Comparison of ENCODE assay signal across 11 mouse cellular contexts in the genomic region with DNA sequence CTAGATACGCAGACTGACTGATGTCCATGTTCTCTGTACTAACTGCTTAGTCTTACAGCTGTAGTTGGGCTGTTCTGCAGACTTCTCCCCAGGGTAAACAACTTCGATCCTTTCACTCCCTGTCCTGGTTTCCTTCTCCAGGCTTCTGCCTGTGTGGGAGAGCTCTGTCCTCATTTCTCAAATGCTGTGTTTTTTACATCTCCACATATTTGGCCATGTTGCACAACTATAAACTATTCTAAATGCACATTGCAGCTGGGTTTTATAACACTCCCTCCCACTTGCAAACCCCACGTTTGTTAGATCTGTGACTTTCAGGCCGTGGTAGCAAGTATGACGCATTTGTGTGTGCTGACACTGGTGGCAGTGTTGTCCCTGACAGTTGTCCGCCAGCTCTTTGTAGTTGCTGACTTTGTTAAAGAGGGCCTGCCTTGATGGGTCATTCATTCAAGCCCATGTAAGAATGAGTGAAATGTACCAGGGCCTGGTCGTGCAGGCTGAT. TPM values are rescaled to one million over a fixed set of nuclear protein-coding genes. Genes with fewer than 3 reads are reported as not detected.
DNase-seq lines count a peak whose midpoint lies in the region; TF ChIP-seq lines count a peak whose summit lies in the region.
"Had no signal": no experiment of that assay in that cellular context is flagged by ENCODE, and none has a peak within 500 bp of the region (broad histone marks: within the 10 kb centered on the region; RNA-seq: fewer than 3 reads in every experiment).

No protein-coding gene starts in this region.

- no peak for TF ChIP-seq CTCF in cortical plate, adult 2 months (IDR thresholded peaks at IDR 0.05; ENCODE audit: extremely low read depth, insufficient read depth, low read length)

- intact Hi-C loops in left cerebral cortex, postnatal 25 days (cut with DNase I): no loop called here

- WGBS in midbrain, embryonic 10.5 days: 78% methylated on average over 7 of the region's 7 CpGs

- no peak for TF ChIP-seq POLR2A in cortical plate, adult 2 months (IDR thresholded peaks at IDR 0.05; ENCODE audit: extremely low read depth, insufficient read depth, low read length)

- H3K4me3 ChIP-seq in cortical plate, adult 2 months (ENCODE audit: insufficient read depth, low read length): no peak overlapping the region
- H3K4me3 ChIP-seq in midbrain, embryonic 10.5 days: no peak overlapping the region

- DNase-seq in frontal cortex, adult 2 months (ENCODE audit: extremely low spot score in 1 of 2, low spot score in 1 of 2): peak; percentile 78 to 81
- no peak for DNase-seq in frontal cortex, postnatal 25 days (ENCODE audit: low spot score in 2 of 2)
- DNase-seq in layer of hippocampus, adult 8-10 months (ENCODE audit: low spot score in 2 of 2): peak; percentile 29 to 50
- no peak for DNase-seq in layer of hippocampus, postnatal 14 days (ENCODE audit: low spot score in 2 of 2)
- DNase-seq in left cerebral cortex, postnatal 25 days (ENCODE audit: low spot score in 2 of 2): peak; percentile 56 to 94
- DNase-seq in urinary bladder, postnatal 14 days (ENCODE audit: low spot score): no peak
- DNase-seq in midbrain, embryonic 10.5 days (ENCODE audit: low spot score): no peak
- DNase-seq: kidney, adult 11 months had no signal

- no peaks in the 10 kb centered on the region for H3K27me3 ChIP-seq in midbrain, embryonic 10.5 days (ENCODE audit: low read depth, poor library complexity, severe bottlenecking)
- H3K27me3 ChIP-seq: Patski had no signal

- H3K36me3 ChIP-seq in midbrain, embryonic 10.5 days: peaks cover 27% of the 10 kb centered on the region

- no peaks in the 10 kb centered on the region; the same call in 1 of the 2 replicates for H3K4me1 ChIP-seq in cortical plate, adult 2 months (ENCODE audit: control insufficient read depth, insufficient read depth, low read length)
- H3K4me1 ChIP-seq in midbrain, embryonic 10.5 days: no peaks in the 10 kb centered on the region

- H3K9me3 ChIP-seq in midbrain, embryonic 10.5 days (replicated peaks): no peaks in the 10 kb centered on the region

- H3K27ac ChIP-seq in cortical plate, adult 2 months (ENCODE audit: insufficient read depth, low read length): peak overlapping the region; percentile 9; the same call in 1 of the 2 replicates
- no peak overlapping the region for H3K27ac ChIP-seq in midbrain, embryonic 10.5 days (replicated peaks)

RNA-seq across cellular contexts. Expression of gene Ift122, which starts 10.1 kb away (rescaled TPM):
- polyA plus RNA-seq in frontal cortex, adult 2 months (2012; rRNA removed): 30.1 and 31.2 TPM in 2 replicates
- 10 to 100 TPM; 26.3 to 37.8 (median 30.0) TPM for total RNA-seq in layer of hippocampus, adult 8-10 months (2022)
- total RNA-seq in layer of hippocampus, postnatal 14 days (2021): 10 to 100 TPM; 23.8 to 24.7 TPM
- polyA plus RNA-seq in cortical plate, adult 2 months (2012; rRNA removed): 31.2 and 34.7 TPM in 2 replicates
- total RNA-seq in left cerebral cortex, postnatal 25 days (2021): 10 to 100 TPM; 30.0 to 30.9 TPM
- polyA plus RNA-seq in midbrain, embryonic 10.5 days (2016; fragmentation: Nextera tagmentation; extraction: Ambion mirVana): 26.8 and 29.6 TPM in 2 replicates

RNA-seq across cellular contexts. Expression of gene Mbd4, which starts 10.2 kb away (rescaled TPM):
- 9.2 and 9.6 TPM in 2 replicates for polyA plus RNA-seq in frontal cortex, adult 2 months (2012; rRNA removed)
- total RNA-seq in layer of hippocampus, adult 8-10 months (2022): 1 to 10 TPM; 5.7 to 7.3 (median 6.6) TPM
- total RNA-seq in layer of hippocampus, postnatal 14 days (2021): 1 to 10 TPM; 5.0 to 5.8 TPM
- polyA plus RNA-seq in cortical plate, adult 2 months (2012; rRNA removed): 9.5 and 10.1 TPM in 2 replicates
- total RNA-seq in left cerebral cortex, postnatal 25 days (2021): 1 to 10 TPM; 8.1 to 9.1 TPM
- polyA plus RNA-seq in midbrain, embryonic 10.5 days (2016; fragmentation: Nextera tagmentation; extraction: Ambion mirVana): 29.6 and 32.3 TPM in 2 replicates

RNA-seq across cellular contexts. Expression of gene Efcab12, which starts 25.2 kb away (rescaled TPM):
- 5.4 and 5.5 TPM in 2 replicates for polyA plus RNA-seq in frontal cortex, adult 2 months (2012; rRNA removed)
- 1 to 10 TPM; 4.3 to 5.7 (median 5.4) TPM for total RNA-seq in layer of hippocampus, adult 8-10 months (2022)
- 1 to 10 TPM; 2.9 to 4.0 TPM for total RNA-seq in layer of hippocampus, postnatal 14 days (2021)
- polyA plus RNA-seq in cortical plate, adult 2 months (2012; rRNA removed): 7.1 and 7.9 TPM in 2 replicates
- total RNA-seq in left cerebral cortex, postnatal 25 days (2021): 1 to 10 TPM; 3.6 to 4.5 TPM
- polyA plus RNA-seq in midbrain, embryonic 10.5 days (2016; fragmentation: Nextera tagmentation; extraction: Ambion mirVana): 1.7 and 2.2 TPM in 2 replicates
- polyA plus RNA-seq: C2C12 had no signal

RNA-seq across cellular contexts. Expression of gene Rpl32, which starts 54.8 kb away (rescaled TPM):
- 936 and 1,149 TPM in 2 replicates for polyA plus RNA-seq in frontal cortex, adult 2 months (2012; rRNA removed)
- total RNA-seq in layer of hippocampus, adult 8-10 months (2022): 100 to 1,000 TPM; 486 to 663 (median 564) TPM
- total RNA-seq in layer of hippocampus, postnatal 14 days (2021): 100 to 1,000 TPM; 500 to 526 TPM
- polyA plus RNA-seq in cortical plate, adult 2 months (2012; rRNA removed): 914 and 1,009 TPM in 2 replicates
- total RNA-seq in left cerebral cortex, postnatal 25 days (2021): 100 to 1,000 TPM; 443 to 458 TPM
- polyA plus RNA-seq in midbrain, embryonic 10.5 days (2016; fragmentation: Nextera tagmentation; extraction: Ambion mirVana): 1,558 and 1,869 TPM in 2 replicates

Comparison
In these comparisons a context has a peak if more than half of its experiments do, and no peak if none do; other contexts are left out.
1. DNase-seq: peak in frontal cortex, adult 2 months (2 of 2), layer of hippocampus, adult 8-10 months (2 of 2) and left cerebral cortex, postnatal 25 days (2 of 2); none in frontal cortex, postnatal 25 days (0 of 2), layer of hippocampus, postnatal 14 days (0 of 2), urinary bladder, postnatal 14 days (single experiment) and midbrain, embryonic 10.5 days (single experiment).